Mouse (Mus musculus) thymus, adult 2 months (tissue): ENCODE data around the gene Urad.

Experiments used
- CTCF ChIP-seq: fragments of 200-500 bp; IDR thresholded peaks from 2 replicates; pipeline ENCODE4 v1.5.1; 2012; ENCODE audit warnings: mild to moderate bottlenecking, control low read depth, low read length, moderate library complexity, borderline replicate concordance; ENCODE audit not compliant: control insufficient read depth, poor library complexity, insufficient read depth; ENCODE audit errors: extremely low read depth
- POLR2A ChIP-seq: fragments of 200-500 bp; IDR thresholded peaks from 2 replicates; pipeline ENCODE4 v1.6.1; 2012; ENCODE audit warnings: mild to moderate bottlenecking, low read length, control low read depth, moderate library complexity; ENCODE audit not compliant: control insufficient read depth, poor library complexity, insufficient read depth; ENCODE audit errors: extremely low read depth

- TF ChIP-seq CTCF = no peak
- no peak for TF ChIP-seq POLR2A
Observed at GRCm38 (mm10) chr5:147351931-147352330, 29.7 kb upstream of the Urad start.
